Mouse (Mus musculus) regulatory T cell (primary cell): ENCODE measurements around the gene Oxld1.
"Not testable (repeated sequence)": the region's sequence is repeated elsewhere in the genome, so short reads cannot be mapped to it uniquely, and the experiment has no call there.

Experiments
- in situ Hi-C: fragments of 300-600 bp; cut with MboI, MseI; formaldehyde crosslinking; loops from one replicate; pipeline ENCODE4 v1.15.1; 2025; ENCODE audit warnings: high pct_unique_total_duplicates

Oxld1 gene

GRCm38 (mm10) chr11:120423569-120424295, 34.1 kb downstream of the Oxld1 start:
- in situ Hi-C loops: no loop called here

- in situ Hi-C loops: no loop called here
Observed at GRCm38 (mm10) chr11:120422651-120423568, 35.0 kb downstream of the Oxld1 start.

- in situ Hi-C loops: no loop called here
Observed at GRCm38 (mm10) chr11:120418592-120418991, 39.3 kb downstream of the Oxld1 start.

GRCm38 (mm10) chr11:120417852-120418251, 40.0 kb downstream of the Oxld1 start:
- in situ Hi-C loops: no loop called here

- in situ Hi-C loops: not testable (repeated sequence)
Observed at GRCm38 (mm10) chr11:120413621-120414020, 44.2 kb downstream of the Oxld1 start.
